ENCODE assay signal across 19 mouse cellular contexts in genomic region chr17:80579901-80580300, GRCm38 (mm10).
"Had no signal": no experiment of that assay in that cellular context is flagged by ENCODE, and none has a peak within 500 bp of the region (broad histone marks: within the 10 kb centered on the region; RNA-seq: fewer than 3 reads in every experiment).

No protein-coding gene starts in this region.

- DNase-seq: layer of hippocampus, adult 9-11 months; liver, postnatal 0 days; lung, embryonic 14.5 days; right cerebral cortex, adult 18-20 months; right cerebral cortex, postnatal 14 days; right cerebral cortex, postnatal 4 days; thymus, postnatal 25 days had no signal

- H3K9ac ChIP-seq: limb, embryonic 12.5 days; limb, embryonic 15.5 days; liver, embryonic 14.5 days; liver, postnatal 0 days; lung, embryonic 14.5 days; midbrain, embryonic 12.5 days; midbrain, embryonic 15.5 days; neural tube, embryonic 12.5 days; neural tube, embryonic 15.5 days had no signal

- H3K9me3 ChIP-seq: limb, embryonic 12.5 days; limb, embryonic 15.5 days; midbrain, embryonic 12.5 days; midbrain, embryonic 15.5 days; neural tube, embryonic 12.5 days; neural tube, embryonic 15.5 days had no signal

- H3K4me2 ChIP-seq: limb, embryonic 12.5 days; limb, embryonic 15.5 days; liver, embryonic 11.5 days; lung, embryonic 14.5 days; midbrain, embryonic 12.5 days; midbrain, embryonic 15.5 days; neural tube, embryonic 12.5 days; neural tube, embryonic 15.5 days had no signal

- H3K27ac ChIP-seq: limb, embryonic 12.5 days; limb, embryonic 15.5 days; liver, embryonic 14.5 days; macrophage; midbrain, embryonic 12.5 days; midbrain, embryonic 15.5 days; neural tube, embryonic 12.5 days; neural tube, embryonic 15.5 days had no signal

- ATAC-seq: intestine, postnatal 0 days; liver, postnatal 0 days; lung, postnatal 0 days; midbrain, embryonic 15.5 days had no signal

- H3K4me3 ChIP-seq: layer of hippocampus, adult 2 months; limb, embryonic 12.5 days; limb, embryonic 15.5 days; midbrain, embryonic 12.5 days; midbrain, embryonic 15.5 days; neural tube, embryonic 12.5 days; neural tube, embryonic 15.5 days had no signal

- H3K27me3 ChIP-seq: limb, embryonic 12.5 days; limb, embryonic 15.5 days; midbrain, embryonic 12.5 days; midbrain, embryonic 15.5 days; neural tube, embryonic 12.5 days; neural tube, embryonic 15.5 days had no signal
